Mouse (Mus musculus): ENCODE measurements around the gene Slc34a1.

The Slc34a1 gene

DNA sequence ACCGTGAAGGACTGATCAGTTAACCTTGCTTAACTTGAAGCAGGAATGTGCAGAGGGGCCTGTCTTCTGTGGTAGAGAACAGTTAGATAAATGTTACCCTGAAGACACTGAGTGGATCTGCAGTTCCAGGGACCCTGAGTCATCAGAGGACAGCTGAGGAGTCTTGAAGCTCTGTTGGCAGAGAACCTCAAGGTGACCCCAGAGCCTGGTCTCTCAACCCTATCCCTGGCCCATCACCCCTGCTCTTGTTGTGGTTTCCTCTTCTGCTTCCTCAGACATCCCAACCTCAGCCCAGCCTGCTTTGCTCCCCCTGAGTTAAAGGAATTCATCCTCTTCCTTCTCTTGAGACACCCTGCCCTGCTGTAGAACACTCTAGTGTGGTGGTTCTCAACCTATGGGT, at the start of gene Slc34a1:
Slc34a1 (plus strand) TSS at position 100 of the 400 bp plus-strand sequence.
- no peak for DNase-seq (ENCODE audit: low spot score)

DNA sequence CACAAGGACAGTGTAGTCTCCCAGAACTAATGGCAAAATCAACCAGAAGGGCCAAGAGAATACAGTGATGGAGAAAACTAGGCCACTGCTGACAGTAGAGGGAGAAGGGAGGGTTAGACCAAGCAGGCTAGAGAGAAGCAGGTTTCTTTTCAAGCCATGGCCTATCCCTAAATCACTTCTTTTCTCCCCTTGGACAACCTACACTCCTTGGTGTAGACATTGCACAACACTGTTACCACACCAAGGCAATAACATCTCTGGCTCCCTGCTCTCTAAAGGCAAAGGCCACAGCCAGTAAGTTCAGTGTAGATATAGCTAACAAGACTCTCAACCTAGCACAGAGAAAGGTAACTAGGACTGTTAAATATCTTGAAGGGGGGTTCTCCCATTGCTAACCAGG, 36.8 kb upstream of the Slc34a1 start:
- no peak for DNase-seq (ENCODE audit: low spot score)

- no peak for DNase-seq (ENCODE audit: low spot score)
These were observed 36.0 kb upstream of the Slc34a1 start for GRCm38 (mm10) chr13:55361974-55362452.

DNA sequence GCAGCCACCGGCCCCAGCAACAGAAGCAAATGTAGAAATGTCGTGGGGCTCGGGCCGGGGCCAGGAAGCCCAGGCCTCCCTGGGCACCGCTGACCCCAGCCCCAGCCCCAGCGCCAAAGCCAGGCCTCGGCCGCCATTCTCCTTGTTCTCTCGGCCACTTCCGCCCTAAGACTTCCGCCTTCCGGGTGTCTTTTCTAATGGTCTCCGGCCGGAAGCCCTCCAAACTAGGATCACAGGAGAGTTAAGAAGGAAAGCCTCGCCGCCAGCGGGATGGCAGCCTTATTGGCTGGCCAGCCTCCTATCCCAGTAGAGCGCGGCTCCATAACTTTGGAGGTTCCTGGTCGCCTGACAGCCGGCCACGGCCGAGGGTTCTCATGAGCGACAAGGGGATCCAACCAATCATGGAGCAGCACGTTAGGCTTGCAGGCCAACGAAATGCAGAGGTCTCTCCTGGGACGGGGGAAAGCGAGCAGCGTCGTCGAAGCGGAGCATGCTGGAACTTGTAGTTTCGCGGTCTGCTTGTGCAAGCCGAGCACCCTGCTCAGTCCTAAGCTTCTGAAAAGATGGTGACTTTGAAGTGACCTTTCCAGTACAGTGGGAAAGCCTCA, 35.4 kb upstream of the Slc34a1 start, which contains the start of gene Lman2:
Lman2 (minus strand) TSS at position 331 of the 608 bp plus-strand sequence.
- DNase-seq (ENCODE audit: low spot score): peak; percentile 99

DNA sequence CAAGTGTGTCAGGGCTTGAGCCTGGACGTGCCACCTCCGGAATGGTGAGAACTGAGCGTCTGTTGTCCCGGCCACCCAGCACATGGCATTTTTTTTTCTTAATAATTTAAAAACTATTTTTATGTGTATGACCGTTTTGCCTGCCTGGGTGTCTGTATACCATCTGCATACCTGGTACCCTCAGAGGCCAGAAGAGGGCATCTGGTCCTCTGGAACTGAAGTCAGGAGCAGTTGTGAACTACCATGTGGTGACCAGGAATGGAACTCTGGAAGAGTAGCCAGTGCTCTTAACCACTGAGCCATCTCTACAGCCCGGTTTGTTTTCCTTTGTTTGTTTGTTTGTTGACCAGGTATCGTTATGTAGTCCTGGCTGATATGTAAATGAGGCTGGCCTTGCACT, 29.6 kb upstream of the Slc34a1 start:
- DNase-seq (ENCODE audit: low spot score): no peak

DNA sequence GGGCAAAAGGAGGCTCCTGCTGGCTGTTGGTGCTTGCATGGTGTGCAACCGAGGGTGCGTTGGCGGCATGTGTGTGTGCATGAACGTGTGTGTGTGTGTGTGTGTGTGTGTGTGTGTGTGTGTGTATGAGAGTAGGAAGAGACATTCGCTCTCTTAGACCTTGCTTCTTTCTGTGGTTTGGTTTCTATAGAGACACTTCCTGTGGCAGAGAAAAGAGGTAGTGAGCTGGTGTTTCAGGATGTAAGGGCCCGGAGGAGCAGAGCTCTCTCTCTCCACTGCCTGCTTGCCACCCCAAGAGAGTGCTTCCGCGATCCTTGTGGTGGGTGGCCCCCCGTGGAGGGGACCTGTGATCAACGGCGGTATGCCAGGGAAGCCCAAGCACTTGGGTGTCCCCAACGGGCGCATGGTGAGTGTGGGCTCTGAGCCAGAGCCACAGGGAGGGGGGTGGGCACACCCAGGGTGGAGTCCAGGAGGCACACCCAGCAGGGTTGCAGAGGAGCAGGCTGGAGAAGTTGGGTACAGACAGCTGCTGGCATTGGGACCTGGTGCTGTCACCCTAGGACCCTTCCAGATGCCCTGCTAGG, 28.4 kb upstream of the Slc34a1 start, which contains the start of gene Rgs14:
Rgs14 (plus strand) TSS at position 202 of the 584 bp plus-strand sequence.
- DNase-seq (ENCODE audit: low spot score): no peak

DNA sequence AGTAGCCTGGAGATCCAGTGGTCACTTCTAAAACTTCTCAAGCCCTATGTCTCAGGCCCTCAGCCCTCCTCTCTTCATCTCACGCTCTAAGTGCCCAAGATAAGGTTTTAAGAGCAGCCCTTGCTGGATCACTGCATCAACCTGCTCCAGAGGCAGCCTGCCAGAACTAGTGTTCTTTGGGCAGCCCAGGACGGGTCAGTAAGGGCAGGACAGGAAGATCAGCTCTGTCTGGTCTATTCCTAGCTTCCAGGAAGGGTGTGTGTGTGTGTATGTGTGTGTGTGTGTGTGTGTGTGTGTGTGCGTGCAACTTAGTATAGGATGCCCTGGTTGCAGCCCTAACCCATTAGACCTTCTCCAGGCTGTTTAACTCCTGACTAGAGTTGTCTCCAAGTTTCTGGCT, 27.8 kb upstream of the Slc34a1 start:
- DNase-seq (ENCODE audit: low spot score): no peak

GRCm38 (mm10) chr13:55371007-55371681, 26.8 kb upstream of the Slc34a1 start:
- no peak for DNase-seq (ENCODE audit: low spot score)

DNA sequence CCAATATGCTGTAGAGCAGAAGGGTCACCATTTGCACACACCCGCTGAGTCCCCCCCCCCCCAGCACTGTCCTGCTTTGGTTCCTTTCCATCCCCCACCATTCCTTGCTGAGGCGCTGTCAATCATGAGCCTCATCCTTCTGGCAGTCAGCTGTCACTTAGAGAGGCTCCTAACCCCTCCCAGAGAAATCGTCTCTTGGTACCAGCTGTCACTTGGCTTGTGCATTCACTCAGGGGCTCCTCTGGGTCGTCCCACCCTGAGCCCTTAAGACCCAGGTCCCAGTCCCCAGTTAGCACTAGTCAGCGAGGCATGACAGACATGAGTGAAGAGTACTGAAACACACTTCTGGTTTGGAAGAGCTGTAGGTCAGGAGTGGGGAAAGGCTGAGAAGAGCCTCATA, 26.2 kb upstream of the Slc34a1 start:
- DNase-seq (ENCODE audit: low spot score): no peak

GRCm38 (mm10) chr13:55374206-55374924, 23.6 kb upstream of the Slc34a1 start:
- DNase-seq (ENCODE audit: low spot score): no peak

DNA sequence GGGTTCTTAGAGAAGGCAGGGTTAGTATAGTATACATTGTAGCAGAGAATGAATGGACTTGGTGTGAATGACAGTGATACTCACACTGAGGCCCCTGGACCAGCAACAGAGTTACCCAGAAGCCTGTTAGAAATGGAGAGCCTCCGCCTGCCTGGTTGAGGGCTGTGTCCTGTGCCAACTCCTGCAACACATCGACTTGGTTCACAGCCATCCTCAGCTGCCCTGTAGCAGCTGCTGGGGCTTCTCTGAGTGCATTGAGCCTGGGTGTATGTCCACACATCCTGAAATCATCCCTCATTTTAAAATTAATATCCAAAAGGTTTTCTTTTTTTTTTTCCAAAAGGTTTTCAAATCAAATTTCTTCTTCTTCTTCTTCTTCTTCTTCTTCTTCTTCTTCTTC, 22.1 kb upstream of the Slc34a1 start:
- DNase-seq (ENCODE audit: low spot score): no peak

- peak; percentile 10 for DNase-seq (ENCODE audit: low spot score)
These were observed 18.9 kb upstream of the Slc34a1 start for GRCm38 (mm10) chr13:55378907-55379580.

- DNase-seq (ENCODE audit: low spot score): no peak
These were observed 16.2 kb upstream of the Slc34a1 start for GRCm38 (mm10) chr13:55381790-55382189.

- DNase-seq (ENCODE audit: low spot score): no peak
These were observed 7.3 kb upstream of the Slc34a1 start for GRCm38 (mm10) chr13:55390644-55391043.

- DNase-seq (ENCODE audit: low spot score): no peak
These were observed 6.4 kb upstream of the Slc34a1 start for GRCm38 (mm10) chr13:55391626-55392029.

DNA sequence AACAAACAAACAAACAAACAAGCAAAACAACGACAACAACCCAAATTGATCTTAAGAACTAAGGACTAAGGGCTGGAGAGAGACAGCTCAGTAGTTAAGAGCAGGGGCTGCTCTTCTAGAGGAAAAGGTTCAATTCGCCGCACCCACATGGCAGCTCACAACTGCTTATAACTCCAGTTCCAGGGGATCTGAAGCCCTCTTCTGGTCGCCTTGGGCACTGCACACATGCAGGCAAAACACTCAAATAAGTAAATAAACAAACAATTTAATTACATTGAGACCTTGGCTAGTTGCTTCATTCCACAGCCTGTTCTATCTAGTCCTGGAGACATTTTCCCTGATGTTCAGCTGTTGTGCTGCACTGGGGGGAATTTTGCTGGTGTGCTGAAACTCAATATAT, 5.1 kb upstream of the Slc34a1 start:
- DNase-seq (ENCODE audit: low spot score): no peak

DNA sequence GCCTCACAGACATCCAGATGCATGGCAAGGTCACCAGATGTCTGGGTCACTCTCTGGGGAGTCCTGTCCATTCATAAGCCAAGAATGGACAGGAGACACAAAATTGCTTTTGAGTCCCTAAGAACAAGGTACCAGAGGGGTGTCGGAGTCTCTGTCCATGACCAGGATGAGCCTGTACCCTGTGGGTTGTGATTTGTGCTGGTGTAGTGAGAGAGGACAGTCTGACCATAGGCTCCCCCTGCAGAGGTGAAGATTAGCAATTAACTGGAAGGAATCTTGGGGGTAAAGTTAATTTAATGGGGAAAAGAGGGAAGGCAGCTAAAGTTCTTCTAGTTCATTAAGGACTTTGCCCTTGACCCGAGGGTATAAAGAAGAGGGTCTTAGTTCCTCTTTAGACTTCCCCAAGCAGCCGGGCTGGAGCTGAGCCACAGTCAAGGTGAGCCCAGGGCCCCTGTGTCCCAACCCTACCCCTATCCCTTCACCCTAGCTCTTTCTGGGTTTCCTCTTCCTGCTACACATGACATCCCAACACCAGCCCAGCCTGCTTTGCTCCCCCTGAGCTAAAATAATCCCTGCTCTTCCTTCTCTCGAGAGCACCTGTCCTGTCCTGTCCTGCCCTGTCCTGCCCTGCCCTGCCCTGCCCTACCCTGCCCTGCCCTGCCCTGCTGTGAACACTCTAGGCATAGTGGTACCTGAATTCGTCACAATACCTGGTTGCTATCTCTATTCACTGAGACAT, 1.5 kb downstream of the Slc34a1 start:
- DNase-seq (ENCODE audit: low spot score): no peak

DNA sequence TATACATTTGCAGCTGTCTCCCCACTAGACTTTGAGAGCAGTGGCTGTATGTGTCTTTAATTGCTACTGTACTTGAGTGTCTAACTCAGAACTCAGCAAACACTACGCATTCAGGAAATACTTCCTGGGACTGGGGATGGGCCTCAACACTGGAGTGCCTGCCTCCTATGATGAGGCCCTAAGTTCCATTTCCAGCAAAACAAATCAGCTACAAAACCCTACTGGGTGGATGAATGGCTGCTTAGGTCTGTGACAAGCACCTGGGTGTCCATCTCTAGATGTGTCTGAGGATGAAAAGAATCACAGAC, 2.0 kb downstream of the Slc34a1 start:
- no peak for DNase-seq (ENCODE audit: low spot score)

DNA sequence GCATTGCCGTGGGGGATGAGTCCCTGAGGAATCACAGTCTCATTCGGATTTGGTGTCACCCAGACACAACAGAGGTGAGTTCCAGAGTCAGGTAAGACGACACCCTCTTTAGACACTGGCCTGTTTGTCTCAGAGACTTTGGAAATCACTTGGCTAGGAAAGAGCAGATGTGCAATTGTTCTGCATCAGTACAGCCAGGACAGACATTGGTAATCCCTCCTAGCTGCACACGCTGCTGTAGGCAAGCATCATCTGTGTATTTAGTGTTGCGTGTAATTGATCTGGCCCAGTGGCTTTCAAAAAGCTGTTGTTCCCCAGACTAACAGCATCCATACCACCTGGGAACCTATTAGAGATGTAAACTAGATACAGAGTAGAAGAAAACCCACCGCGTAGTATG, 5.3 kb downstream of the Slc34a1 start:
- DNase-seq (ENCODE audit: low spot score): no peak

GRCm38 (mm10) chr13:55403935-55404852, 6.2 kb downstream of the Slc34a1 start:
- no peak for DNase-seq (ENCODE audit: low spot score)
